Mouse (Mus musculus) embryonic facial prominence, embryonic 14.5 days (tissue): Measurements from ENCODE around the gene Cbwd1. TPM values are rescaled to one million over a fixed set of nuclear protein-coding genes. Genes with fewer than 3 reads are reported as not detected.

Source experiments
- ATAC-seq: fragments of 200-750 bp; cut with Nextera tagmentation; 2 replicates; pipeline ENCODE4 v1.8.0; 2017; ENCODE audit warnings: low read depth, moderate number of reproducible peaks, moderate TSS enrichment
- DNase-seq: peaks from one replicate; pipeline ENCODE4 v3.0.0-alpha.2; 2015; ENCODE audit warnings: low spot score
- H3K27ac ChIP-seq: fragments of 300-500 bp; sonication (generic); replicated peaks from 2 replicates; pipeline ENCODE4 v1.5.1; 2014; ENCODE audit warnings: low read depth, mild to moderate bottlenecking, low read length, moderate library complexity
- H3K27me3 ChIP-seq: fragments of 300-500 bp; sonication (generic); replicated peaks from 2 replicates; pipeline ENCODE4 v1.6.1; 2014; ENCODE audit warnings: low read length; ENCODE audit not compliant: control insufficient read depth, insufficient read depth
- H3K36me3 ChIP-seq: fragments of 300-500 bp; sonication (generic); 2 replicates; pipeline ENCODE4 v1.6.1; 2014; ENCODE audit warnings: low read length, mixed read lengths; ENCODE audit not compliant: control insufficient read depth, insufficient read depth
- H3K4me1 ChIP-seq: fragments of 300-500 bp; sonication (generic); 2 replicates; pipeline ENCODE4 v1.6.1; 2014; ENCODE audit warnings: antibody characterized with exemption, low read length; ENCODE audit not compliant: control insufficient read depth, insufficient read depth
- H3K4me2 ChIP-seq: fragments of 300-500 bp; sonication (generic); 2 replicates; pipeline ENCODE4 v1.6.1; 2014; ENCODE audit warnings: low read depth, mild to moderate bottlenecking, low read length, moderate library complexity, mixed read lengths
- H3K4me3 ChIP-seq: fragments of 300-500 bp; sonication (generic); 2 replicates; pipeline ENCODE4 v1.5.1; 2014; ENCODE audit warnings: low read depth, mild to moderate bottlenecking, low read length
- H3K9ac ChIP-seq: fragments of 300-500 bp; sonication (generic); 2 replicates; pipeline ENCODE4 v1.6.1; 2014; ENCODE audit warnings: low read depth, mild to moderate bottlenecking, low read length, moderate library complexity, mixed read lengths
- H3K9me3 ChIP-seq: fragments of 300-500 bp; sonication (generic); 2 replicates; pipeline ENCODE4 v1.6.1; 2016; ENCODE audit warnings: low read length; ENCODE audit not compliant: control insufficient read depth
- WGBS: fragments of 180-500 bp; shearing (Covaris S2); extraction: QIAGEN DNeasy Blood & Tissue Kit; methylation state at CpG from one replicate; pipeline ENCODE4 v1.1.7; 2014; 5-methylcytosine and 5-hydroxymethylcytosine counted together
- polyA plus RNA-seq: library from polyadenylated mRNA; unstranded; fragments of >200 nt; fragmentation: Nextera tagmentation; extraction: Ambion mirVana; gene quantifications from 2 replicates; pipeline ENCODE4 v1.2.1, GENCODE M21; 2014

The Cbwd1 gene
- polyA plus RNA-seq, 1 experiment from 2014 or later: 20.0 TPM

- peak overlapping the region; percentile 67 for H3K4me3 ChIP-seq
- H3K27ac ChIP-seq: no peak overlapping the region
- H3K27me3 ChIP-seq: peaks cover 66% of the 10 kb centered on the region
- no peak for DNase-seq
- ATAC-seq: no peak
- H3K4me2 ChIP-seq: peak overlapping the region; percentile 98; the same call in 1 of the 2 replicates
- WGBS: 49% methylated on average over 5 of the region's 5 CpGs
- H3K4me1 ChIP-seq: no peaks in the 10 kb centered on the region
- no peak overlapping the region for H3K9ac ChIP-seq
- H3K9me3 ChIP-seq: no peaks in the 10 kb centered on the region
- no peaks in the 10 kb centered on the region for H3K36me3 ChIP-seq
These were observed 37.2 kb upstream of the Cbwd1 start for GRCm38 (mm10) chr19:24998561-24998960.

- DNase-seq: no peak
- ATAC-seq: no peak
- H3K4me2 ChIP-seq: no peak overlapping the region
- no peak overlapping the region for H3K4me3 ChIP-seq
- H3K36me3 ChIP-seq: no peaks in the 10 kb centered on the region
- peaks cover 55% of the 10 kb centered on the region for H3K27me3 ChIP-seq
- no peak overlapping the region for H3K27ac ChIP-seq
- H3K9me3 ChIP-seq: no peaks in the 10 kb centered on the region
- no peaks in the 10 kb centered on the region for H3K4me1 ChIP-seq
- no peak overlapping the region for H3K9ac ChIP-seq
- 70% methylated on average over 12 of the region's 12 CpGs for whole genome bisulfite sequencing
These were observed 35.6 kb upstream of the Cbwd1 start for GRCm38 (mm10) chr19:24996815-24997704.

GRCm38 (mm10) chr19:24994900-24995299 is 33.5 kb upstream of the Cbwd1 start:
- ATAC-seq: peak; percentile 22; the same call in 1 of the 2 replicates
- WGBS: 26% methylated on average over 8 of the region's 8 CpGs
- no peaks in the 10 kb centered on the region for H3K4me1 ChIP-seq
- H3K27ac ChIP-seq: no peak overlapping the region
- H3K9me3 ChIP-seq: no peaks in the 10 kb centered on the region
- H3K4me2 ChIP-seq: no peak overlapping the region
- peak; percentile 31 for DNase-seq
- H3K9ac ChIP-seq: no peak overlapping the region
- peaks cover 33% of the 10 kb centered on the region for H3K27me3 ChIP-seq
- no peak overlapping the region for H3K4me3 ChIP-seq
- no peaks in the 10 kb centered on the region for H3K36me3 ChIP-seq

- Histone ChIP-seq H3K36me3 (no peaks in the 10 kb centered on the region), H3K27ac (no peak overlapping the region), H3K4me2 (no peak overlapping the region), H3K4me3 (no peak overlapping the region), H3K9ac (no peak overlapping the region), H3K27me3 (peaks cover 20% of the 10 kb centered on the region), H3K4me1 (no peaks in the 10 kb centered on the region), H3K9me3 (no peaks in the 10 kb centered on the region)
- ATAC-seq (no peak), DNase-seq (no peak)
- WGBS: 76% methylated on average over 4 of the region's 6 CpGs
These were observed 32.1 kb upstream of the Cbwd1 start for GRCm38 (mm10) chr19:24993526-24993925.

GRCm38 (mm10) chr19:24990138-24990822 is 28.9 kb upstream of the Cbwd1 start:
- no peak overlapping the region for H3K4me2 ChIP-seq
- 65% methylated on average over 7 of the region's 7 CpGs for WGBS
- H3K9ac ChIP-seq: no peak overlapping the region
- H3K27ac ChIP-seq: no peak overlapping the region
- DNase-seq: no peak
- no peaks in the 10 kb centered on the region for H3K27me3 ChIP-seq
- no peaks in the 10 kb centered on the region for H3K4me1 ChIP-seq
- H3K9me3 ChIP-seq: no peaks in the 10 kb centered on the region
- ATAC-seq: no peak
- no peaks in the 10 kb centered on the region for H3K36me3 ChIP-seq
- H3K4me3 ChIP-seq: no peak overlapping the region

- DNase-seq (no peak), ATAC-seq (no peak)
These were observed 27.4 kb upstream of the Cbwd1 start for GRCm38 (mm10) chr19:24988831-24989230.

GRCm38 (mm10) chr19:24987355-24987754 is 25.9 kb upstream of the Cbwd1 start:
- ATAC-seq (no peak), DNase-seq (no peak)
- H3K9me3 ChIP-seq: no peaks in the 10 kb centered on the region
- no peak overlapping the region for H3K4me3 ChIP-seq
- no peaks in the 10 kb centered on the region for H3K27me3 ChIP-seq
- WGBS: 64% methylated on average over 4 of the region's 4 CpGs
- no peaks in the 10 kb centered on the region for H3K36me3 ChIP-seq
- H3K9ac ChIP-seq: no peak overlapping the region
- no peak overlapping the region for H3K27ac ChIP-seq
- no peak overlapping the region for H3K4me2 ChIP-seq
- no peaks in the 10 kb centered on the region for H3K4me1 ChIP-seq

More at GRCm38 (mm10) chr19:24988831-24989230, 27.4 kb upstream of the Cbwd1 start:
- Histone ChIP-seq H3K27me3 (no peaks in the 10 kb centered on the region), H3K9me3 (no peaks in the 10 kb centered on the region), H3K4me3 (no peak overlapping the region), H3K4me2 (no peak overlapping the region), H3K9ac (no peak overlapping the region), H3K36me3 (no peaks in the 10 kb centered on the region), H3K4me1 (no peaks in the 10 kb centered on the region), H3K27ac (no peak overlapping the region)
- 73% methylated on average over 5 of the region's 5 CpGs for WGBS

GRCm38 (mm10) chr19:24985045-24985444 is 23.6 kb upstream of the Cbwd1 start:
- no peaks in the 10 kb centered on the region for H3K36me3 ChIP-seq
- no peak overlapping the region for H3K4me2 ChIP-seq
- no peak overlapping the region for H3K9ac ChIP-seq
- DNase-seq (no peak), ATAC-seq (no peak)
- no peak overlapping the region for H3K4me3 ChIP-seq
- no peaks in the 10 kb centered on the region for H3K27me3 ChIP-seq
- H3K9me3 ChIP-seq: no peaks in the 10 kb centered on the region
- WGBS: 97% methylated on average over 2 of the region's 2 CpGs
- H3K27ac ChIP-seq: no peak overlapping the region
- H3K4me1 ChIP-seq: no peaks in the 10 kb centered on the region
